Mouse (Mus musculus) cerebellum, postnatal 14 days (tissue): ENCODE data around the gene Htt.

Experiments
- DNase-seq, 2 experiments: peaks; one replicate each; pipeline ENCODE4 v3.0.0; 2021; ENCODE audit warnings: mixed read lengths in 2 of 2

Htt gene

DNA sequence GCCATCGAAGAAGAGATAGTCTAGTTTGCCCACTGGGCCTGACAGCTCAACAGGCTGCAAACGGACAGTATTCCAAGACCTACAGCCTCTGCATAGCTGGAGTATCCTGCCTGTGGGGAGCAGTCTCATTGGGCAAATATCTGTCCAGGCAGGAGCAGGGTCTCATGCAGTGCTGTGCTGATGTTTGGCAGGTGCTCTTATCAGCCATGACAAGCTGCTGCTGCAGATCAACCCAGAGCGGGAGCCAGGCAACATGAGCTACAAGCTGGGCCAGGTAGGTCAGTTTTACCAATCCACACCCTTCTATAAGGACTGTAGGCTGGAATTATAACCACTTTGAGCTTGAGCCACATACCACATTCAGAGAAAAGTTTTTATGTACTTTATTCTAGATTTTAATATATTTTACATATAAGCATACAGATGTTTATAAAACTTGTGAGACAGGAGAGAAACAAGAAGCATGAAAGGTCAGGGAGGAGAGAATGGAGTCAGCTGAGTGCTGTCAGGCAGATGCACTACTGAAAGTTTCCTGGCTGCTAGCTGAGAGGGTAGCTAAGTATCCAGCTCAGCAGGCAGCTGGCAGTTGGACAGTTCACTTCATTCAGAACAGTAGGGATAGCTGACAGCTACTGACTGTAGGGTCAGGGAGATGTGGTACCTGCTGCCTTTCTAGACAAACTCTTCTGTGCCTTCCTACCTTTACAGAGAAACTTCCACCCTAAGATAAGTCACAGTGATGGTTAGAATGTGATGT is 135.3 kb downstream of the Htt start:
- DNase-seq: no peak

DNA sequence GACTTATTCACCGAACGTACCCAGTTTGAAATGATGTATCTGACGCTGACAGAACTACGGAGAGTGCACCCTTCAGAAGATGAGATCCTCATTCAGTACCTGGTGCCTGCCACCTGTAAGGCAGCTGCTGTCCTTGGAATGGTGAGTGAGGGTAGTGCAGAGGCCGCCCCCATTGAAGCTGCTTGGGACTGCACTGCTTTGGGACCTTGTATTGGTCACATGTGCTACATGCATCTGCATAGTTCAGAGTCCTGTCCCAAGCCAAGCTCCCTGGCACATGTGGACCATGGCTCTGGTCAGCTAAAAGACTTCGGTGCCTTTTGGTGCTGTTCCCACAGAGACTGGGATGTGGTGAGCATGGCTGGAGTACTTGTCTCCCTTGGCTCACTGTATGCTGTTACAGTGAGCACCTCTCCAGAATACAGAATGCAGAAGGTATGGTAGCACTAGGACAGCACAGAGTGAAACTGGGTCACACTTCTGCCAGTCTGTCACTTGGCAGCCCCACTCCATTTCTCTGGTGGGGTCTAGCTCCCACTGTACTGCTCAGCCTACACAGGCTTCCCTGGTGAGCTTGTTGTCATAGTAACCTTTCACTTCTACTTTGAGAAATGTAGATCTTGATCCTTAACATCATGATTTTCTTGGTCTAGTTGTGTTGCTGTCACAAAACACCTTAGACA is 138.4 kb downstream of the Htt start:
- DNase-seq: no peak

DNA sequence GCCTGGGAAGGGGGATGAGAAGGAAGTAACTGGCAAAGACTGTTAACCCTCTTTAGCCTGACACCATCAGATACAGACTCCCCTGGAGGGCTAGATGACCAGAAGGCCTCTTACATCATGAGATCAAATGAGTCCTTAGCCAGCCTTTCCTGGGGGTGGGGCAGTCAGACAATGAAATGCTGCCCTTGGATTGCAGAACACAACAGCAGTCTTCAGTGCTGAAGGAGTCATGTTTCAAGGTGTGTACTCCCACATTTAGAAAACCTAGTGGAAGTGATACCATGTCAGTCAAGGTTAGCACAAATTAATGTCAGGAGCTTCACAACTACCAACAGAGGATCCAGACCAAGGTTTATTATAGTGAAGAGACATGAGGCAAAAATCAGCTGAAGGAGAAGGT is 140.8 kb downstream of the Htt start:
- no peak for DNase-seq

DNA sequence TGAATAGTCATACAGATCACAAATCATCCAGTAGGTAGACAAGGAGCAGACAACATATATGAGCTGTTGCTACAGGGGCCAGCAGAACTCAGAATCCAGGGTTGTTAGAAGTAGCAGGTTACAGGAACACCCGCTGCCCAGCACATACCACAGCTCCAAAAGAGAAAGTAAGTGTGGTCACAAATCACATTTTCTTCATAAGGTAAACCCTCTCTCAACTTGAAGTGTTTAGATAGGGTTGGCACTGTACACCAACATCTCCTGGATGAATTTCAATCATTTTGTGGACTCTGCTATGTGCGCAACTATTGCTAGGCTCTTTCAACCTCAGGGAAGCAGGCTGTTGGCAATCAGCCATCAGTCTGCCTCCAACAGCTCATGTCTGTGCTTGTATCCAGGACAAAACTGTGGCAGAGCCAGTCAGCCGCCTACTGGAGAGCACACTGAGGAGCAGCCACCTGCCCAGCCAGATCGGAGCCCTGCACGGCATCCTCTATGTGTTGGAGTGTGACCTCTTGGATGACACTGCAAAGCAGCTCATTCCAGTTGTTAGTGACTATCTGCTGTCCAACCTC is 141.4 kb downstream of the Htt start:
- DNase-seq: peak; percentile 87

DNA sequence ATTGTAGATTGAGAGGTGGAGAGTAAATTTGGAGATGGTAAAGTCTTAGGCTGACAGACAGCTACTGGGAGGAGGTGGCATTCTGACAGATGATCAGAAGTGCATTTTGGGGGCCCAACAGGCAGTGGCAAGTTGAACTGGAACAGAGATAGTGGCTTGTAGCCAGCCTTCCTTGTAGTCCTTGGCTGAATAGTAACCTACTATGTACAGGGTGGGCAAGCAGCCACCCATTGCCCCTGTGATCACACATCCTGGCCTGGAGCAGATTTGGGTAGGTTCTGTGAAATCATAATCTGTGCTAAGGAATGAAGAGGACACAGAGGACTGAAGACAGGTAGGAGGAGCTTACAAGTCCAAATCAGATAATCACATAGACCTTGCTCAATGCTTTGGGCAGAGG is 142.9 kb downstream of the Htt start:
- DNase-seq: peak in 1 of 2 experiments; percentile 31

DNA sequence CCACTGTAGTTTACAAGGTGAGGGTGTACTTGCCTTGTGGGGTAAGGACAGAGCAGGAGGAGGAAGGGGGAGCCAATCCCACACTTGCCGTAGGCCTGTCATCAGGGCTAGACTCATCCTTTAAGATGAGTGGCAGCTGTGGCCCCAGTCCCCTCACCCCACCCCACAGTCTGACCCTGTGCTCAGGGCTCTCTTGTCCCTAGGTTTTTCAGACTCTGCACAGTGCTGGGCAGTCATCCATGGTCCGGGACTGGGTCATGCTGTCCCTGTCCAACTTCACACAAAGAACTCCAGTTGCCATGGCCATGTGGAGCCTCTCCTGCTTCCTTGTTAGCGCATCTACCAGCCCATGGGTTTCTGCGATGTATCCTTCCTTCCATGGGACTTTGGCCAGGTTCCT is 145.7 kb downstream of the Htt start:
- DNase-seq: no peak

DNA sequence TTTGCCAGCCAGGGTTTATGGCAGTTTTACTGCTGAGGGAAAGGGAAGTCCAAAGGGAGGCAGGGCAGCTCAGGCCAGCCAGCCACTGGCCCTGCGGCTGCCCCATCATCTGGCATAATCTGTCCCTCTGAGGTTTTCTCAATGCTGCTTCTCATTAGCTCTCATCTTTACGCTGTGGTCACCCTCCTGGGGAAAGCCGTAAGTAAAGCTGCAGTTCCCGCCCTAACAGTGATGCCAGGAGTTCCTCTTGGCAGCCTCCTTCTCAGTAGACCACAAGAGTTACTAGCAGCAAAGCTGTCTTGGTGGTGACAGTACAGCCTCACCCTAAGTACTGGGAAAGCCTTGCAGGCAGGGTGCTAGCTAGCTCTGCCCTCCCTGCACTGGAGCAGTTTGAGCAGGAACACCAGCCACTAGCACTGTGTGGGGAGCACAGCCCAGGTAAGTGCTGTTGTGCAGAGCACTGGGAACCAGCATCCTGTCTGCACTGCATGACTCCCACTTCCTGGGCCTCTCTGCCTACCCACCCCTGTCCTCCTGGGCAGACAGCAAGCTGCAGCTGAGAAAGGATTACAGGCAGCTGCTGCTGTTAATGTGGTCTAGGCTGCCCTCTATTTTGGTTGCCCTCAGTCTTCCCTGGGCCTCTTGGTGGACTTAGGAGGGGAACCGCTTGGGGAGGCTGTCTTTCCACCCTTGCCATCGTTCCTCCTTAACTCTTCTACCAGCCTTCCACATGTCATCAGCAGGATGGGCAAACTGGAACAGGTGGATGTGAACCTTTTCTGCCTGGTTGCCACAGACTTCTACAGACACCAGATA is 146.6 kb downstream of the Htt start, which contains the start of gene Msantd1:
Gene Msantd1, plus strand, starts transcription at position 103 of the 816 bp plus-strand sequence.
- no peak for DNase-seq

DNA sequence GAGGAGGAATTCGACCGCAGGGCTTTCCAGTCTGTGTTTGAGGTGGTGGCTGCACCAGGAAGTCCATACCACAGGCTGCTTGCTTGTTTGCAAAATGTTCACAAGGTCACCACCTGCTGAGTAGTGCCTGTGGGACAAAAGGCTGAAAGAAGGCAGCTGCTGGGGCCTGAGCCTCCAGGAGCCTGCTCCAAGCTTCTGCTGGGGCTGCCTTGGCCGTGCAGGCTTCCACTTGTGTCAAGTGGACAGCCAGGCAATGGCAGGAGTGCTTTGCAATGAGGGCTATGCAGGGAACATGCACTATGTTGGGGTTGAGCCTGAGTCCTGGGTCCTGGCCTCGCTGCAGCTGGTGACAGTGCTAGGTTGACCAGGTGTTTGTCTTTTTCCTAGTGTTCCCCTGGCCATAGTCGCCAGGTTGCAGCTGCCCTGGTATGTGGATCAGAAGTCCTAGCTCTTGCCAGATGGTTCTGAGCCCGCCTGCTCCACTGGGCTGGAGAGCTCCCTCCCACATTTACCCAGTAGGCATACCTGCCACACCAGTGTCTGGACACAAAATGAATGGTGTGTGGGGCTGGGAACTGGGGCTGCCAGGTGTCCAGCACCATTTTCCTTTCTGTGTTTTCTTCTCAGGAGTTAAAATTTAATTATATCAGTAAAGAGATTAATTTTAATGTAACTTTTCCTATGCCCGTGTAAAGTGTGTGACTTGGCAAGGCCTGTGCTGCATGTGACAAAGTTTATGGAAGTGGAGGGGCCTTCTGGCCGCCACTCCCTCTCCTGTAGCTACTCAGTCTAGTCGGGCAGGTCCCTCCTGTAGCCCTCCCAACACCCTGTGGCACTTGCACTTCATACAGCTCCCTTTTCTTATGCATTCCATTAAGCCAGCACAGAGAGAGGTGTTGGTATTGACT is 147.4 kb downstream of the Htt start:
- DNase-seq: no peak

DNA sequence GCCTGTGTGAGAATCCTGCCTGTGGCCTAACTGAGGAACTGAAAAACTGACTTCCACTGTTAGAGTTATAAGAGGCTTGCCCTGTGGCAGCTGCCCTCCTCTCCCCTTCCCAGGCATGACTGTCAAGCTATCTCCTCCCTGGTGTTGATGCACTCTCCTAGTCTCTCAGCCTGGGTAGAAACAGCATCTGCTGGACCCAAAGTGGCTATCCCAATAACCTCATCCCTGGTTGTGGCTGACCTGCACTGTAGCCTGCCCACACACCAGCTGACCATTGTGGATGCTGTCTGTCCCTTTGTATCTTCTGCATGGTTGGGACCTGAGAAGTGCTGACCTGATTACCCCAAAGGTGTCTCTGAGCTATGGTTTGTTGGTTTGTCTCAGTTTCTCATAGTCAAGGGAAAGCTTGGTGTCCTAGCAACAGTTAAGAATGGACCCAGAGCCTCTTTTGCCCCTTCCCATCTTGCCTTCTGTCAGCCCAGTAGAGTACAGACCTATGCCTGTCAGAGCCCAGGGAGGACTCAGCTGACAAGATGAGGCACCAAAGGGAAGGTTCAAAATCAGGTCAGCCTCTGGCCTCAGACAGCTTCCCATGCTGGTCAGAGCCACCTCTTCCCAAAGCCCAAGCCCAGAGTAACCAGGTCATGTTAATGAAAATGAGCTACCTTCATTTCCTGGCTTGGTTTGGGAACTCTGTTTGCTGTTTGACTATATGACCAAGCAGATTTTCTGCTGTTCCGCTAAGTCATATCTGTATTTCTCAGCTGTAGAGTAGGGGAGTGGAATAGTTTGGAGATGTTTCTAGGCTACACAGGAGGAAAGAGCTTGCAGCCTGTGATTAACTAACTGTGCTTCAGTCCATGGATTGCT is 148.3 kb downstream of the Htt start:
- no peak for DNase-seq

DNA sequence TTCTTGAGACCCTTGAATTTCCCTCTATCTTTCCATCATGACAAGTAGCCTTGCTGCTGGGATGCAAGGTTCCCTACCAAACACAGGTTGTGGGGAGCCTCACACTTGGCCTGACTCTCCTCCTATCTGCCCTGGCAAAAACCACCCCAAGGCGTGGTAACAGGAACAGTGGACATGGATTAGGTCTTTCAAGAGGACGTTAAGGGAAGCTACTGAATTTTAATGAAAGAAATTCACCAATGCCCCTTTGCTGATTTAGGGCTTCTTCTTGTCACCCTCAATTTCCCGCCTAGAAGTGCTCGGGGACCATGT is 148.9 kb downstream of the Htt start:
- no peak for DNase-seq

DNA sequence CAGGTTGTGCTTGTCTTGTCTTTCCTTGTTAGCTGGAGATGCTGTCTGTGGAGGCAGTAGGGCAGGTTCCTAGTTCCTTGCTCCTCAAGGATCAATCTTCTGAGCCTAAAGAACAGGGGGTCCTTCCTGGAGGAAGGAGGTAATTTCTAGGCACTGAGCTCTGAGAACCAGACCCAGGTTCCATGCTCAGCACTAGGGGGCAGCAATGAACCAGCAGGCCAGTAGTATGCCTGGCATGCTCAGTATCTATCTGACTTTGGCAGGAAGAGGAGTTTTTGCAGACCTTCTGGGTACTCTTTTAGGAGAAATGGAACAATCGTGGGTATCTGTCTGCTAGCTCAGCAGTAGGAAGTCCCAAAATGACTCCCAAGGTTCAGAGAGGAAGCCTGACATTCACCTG is 154.3 kb downstream of the Htt start:
- DNase-seq: peak; percentile 87 to 91

DNA sequence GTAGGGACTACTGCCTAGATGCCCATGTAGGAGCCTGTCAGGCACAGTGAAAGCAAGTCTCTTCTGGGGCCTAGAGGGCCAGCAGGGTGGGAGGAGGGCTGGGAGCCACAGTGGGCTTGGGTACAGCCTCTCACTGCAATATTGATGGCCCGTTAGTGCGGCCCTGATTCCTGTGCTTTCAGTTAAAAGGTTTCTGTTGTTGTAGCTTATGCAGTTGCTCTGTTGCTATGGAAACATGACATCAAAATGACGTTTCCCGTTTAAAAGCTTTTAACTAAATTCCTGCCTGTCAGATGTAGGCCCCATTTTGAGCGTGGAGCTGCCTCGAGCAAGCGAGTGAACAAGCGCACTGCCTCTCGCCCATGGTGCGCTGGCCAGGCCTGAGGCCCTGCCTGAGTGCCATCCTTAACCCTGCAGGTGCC is 155.7 kb downstream of the Htt start:
- no peak for DNase-seq

DNA sequence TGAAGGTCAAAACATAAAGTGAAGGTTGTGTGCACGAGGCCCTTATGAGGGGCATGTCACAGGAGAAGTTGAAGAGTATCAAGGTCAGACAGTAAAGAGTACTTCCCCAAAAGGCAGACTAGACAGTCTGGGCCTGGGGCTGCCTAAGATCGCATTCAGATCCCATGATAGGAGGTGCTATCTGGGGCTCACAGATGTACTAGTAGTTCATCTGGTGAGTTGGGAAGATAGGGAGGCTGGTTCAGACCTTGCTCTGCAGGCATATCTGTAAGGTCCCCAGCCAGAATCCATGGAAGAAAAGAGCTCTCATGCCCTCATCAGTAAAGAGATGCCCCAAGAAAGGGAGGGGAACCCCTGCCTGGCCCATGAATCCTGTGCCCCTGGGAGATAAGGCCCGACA is 157.2 kb downstream of the Htt start:
- no peak for DNase-seq

DNA sequence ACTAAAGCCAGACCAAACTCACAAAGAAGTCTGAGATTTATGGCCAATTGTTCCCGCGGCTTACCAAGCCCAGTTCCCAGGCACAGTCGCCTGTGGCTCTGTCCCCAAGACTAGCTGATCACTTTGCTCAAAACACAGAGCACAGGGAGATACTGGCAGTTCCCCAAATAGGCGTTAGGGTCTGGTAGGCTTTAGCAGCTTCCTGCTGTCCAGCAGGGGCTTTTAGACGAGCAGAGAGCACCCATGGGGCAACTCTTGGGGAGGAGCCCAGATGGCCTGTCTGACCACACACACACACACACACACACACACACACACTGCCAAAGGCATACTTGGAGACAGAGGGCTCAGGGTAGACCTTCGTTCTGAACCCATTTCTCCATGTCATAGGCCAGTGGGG is 161.0 kb downstream of the Htt start:
- peak in 1 of 2 experiments; percentile 20 for DNase-seq

DNA sequence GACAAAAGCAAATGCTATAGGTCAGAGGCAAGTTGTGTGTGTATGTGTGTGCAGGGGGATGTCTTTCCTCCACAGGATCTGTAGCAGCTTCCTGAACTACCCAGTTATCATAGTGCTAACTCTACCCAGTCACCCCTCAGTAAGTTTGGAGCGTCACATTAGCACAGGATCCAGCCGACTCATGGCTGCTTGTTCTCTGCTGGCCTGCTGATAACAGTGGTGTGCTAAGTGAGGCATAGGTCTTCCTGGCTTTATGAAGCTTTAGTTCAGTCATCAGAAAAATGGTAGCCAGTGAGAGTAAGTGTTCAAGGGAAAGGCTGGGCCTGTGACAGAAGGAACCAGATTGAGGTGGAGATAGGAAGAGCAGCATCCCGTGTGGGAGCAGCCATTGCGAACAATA is 162.4 kb downstream of the Htt start:
- no peak for DNase-seq

DNA sequence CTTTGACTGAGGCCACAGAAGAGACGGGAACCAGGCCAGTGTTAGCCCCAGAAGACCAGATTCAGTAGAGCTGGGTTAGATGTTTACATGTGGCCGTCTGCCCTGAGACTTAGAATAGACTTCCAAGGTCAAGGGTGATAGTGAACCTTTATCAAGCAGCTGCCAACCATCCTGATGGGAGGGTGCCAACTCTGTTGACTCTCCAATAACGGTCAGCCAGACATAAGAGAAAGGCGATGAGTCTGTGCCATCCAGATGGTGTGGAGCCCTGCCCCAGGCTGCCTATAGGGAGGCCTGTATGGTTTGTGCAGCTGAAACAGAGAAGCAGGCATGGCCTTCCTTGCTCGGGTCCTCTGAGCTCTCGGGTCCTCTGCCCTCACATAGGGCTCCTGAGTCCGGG is 163.0 kb downstream of the Htt start:
- no peak for DNase-seq

DNA sequence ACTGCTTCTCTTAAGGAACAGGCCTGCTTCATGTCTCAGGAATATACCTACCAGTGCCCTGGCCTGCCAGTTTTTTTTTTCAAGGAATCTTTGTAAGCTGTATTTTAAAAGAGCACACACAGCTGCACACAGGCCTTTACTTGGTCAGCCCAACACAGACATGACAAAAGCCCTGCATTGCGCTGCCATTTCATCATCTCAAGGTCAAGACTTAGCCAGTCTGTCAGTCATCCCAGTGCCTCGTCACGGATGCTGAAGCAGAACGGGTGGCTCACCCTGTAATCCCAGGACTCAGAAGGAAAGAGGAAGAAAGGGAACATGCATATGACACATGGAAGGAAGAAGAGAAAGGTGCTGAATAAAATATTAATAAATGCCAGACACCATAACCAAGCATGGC is 166.1 kb downstream of the Htt start:
- DNase-seq: no peak

DNA sequence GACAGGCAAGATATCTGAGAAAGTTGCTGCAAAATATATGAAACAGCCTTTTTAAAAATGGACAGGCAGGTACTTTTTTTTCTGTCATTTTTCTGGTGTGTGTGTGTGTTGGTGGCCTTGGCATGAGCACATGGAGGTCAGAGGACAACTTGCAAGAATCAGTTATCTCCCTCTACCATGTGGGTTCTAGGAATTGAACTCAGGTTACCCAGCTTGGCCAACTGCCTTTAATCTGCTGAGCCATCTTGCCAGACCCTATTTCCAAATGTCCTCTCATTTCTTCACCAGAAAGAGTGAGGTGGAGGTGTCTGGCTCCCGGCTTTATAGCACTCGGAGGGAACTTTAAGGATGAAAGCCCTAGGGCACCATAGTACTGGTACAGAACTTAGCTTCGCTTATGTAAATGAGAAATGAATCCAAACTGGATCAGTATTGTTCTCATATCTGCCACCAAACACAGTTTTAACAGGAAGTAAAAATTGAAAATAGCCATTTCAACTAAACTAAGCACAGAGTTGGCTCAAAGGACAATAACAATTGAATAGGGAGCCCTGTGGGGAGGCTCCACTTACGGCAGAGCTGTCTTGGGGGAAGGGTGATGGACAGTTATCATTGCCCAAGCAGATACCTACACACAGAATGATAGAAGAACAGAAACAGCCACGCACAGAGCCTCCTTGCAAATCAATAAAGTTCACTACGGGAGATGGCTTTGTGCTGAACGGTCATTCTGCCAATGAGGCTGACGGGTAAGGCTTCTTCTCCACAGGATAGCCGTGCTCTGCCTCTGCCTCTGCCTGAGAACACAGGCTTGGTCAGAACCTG is 168.8 kb downstream of the Htt start:
- DNase-seq: no peak

DNA sequence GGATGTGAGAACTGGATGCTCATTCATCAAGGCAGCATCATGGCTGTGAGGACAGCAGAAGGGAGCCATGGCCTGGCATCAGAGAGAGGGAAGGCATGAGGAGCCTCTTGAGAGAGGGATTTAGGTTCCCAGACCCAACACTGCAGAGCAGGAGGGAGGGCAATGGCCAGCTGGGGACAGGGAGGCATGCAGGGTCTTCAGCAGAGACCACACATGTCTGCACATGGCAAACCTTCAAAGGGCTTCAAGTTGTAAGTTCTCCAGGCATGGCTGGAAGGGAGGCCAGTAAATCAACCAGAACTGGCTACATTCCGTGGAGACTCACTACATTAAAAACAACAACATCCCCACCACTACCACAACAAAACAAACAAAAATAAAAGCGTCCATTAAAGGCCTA is 169.6 kb downstream of the Htt start:
- no peak for DNase-seq
